Mouse (Mus musculus): ENCODE results near the gene Myo1a.

- TF ChIP-seq CTCF (IDR thresholded peaks at IDR 0.05; ENCODE audit: insufficient read depth, low read length) (no peak), POLR2A (IDR thresholded peaks at IDR 0.05; ENCODE audit: borderline replicate concordance, extremely low read depth, low read depth, low read length) (no peak)
Measured at GRCm38 (mm10) chr10:127737552-127737951, 32.6 kb downstream of the Myo1a start.

Measured in lung, adult 2 months (tissue).